27 mouse cellular contexts compared by ENCODE assay signal in the genomic region with DNA sequence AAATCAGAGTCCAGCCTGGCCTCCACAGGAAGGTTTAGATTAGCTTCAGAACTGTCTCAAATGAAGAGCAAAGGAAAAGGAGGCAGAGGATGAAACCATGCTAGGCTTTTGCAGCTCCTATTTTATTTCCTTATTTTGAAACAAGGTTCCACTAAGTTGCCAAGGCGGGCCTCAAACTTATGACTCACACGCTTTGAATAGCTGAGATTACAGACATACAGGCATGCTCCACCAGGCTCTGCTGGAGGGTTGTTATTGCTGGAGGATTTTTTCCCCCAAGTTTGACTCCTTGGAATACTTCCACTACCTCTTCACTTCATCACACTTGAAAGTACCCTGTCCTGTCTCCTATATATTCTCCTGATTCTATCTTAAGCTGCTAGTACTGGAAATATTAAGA. TPM values are rescaled to one million over a fixed set of nuclear protein-coding genes. Genes with fewer than 3 reads are reported as not detected.
"Had no signal": no experiment of that assay in that cellular context is flagged by ENCODE, and none has a peak within 500 bp of the region (broad histone marks: within the 10 kb centered on the region; RNA-seq: fewer than 3 reads in every experiment).

No protein-coding gene starts in this region.

- ATAC-seq: hindbrain, embryonic 16.5 days; inflammation-experienced regulatory T-cells, adult 6 months; intestine, embryonic 15.5 days; intestine, postnatal 0 days had no signal

- H3K27me3 ChIP-seq: heart, embryonic 12.5 days; hindbrain, embryonic 12.5 days; intestine, embryonic 15.5 days; limb, embryonic 12.5 days; liver, embryonic 13.5 days; liver, embryonic 15.5 days had no signal

- H3K9ac ChIP-seq: heart, embryonic 12.5 days; hindbrain, embryonic 12.5 days; hindbrain, embryonic 14.5 days; intestine, embryonic 15.5 days; limb, embryonic 12.5 days; liver, embryonic 13.5 days; liver, embryonic 15.5 days had no signal

- DNase-seq: gastrocnemius, adult 2 months; gastrocnemius, postnatal 10 days; gastrocnemius, postnatal 25 days; heart, postnatal 10 days; heart, postnatal 4 days; kidney, adult 18-20 months; kidney, adult 8-10 months; kidney, postnatal 10 days; kidney, postnatal 25 days; kidney, postnatal 4 days; liver; liver, embryonic 13.5 days had no signal

- H3K4me1 ChIP-seq: heart, embryonic 10.5 days; heart, embryonic 12.5 days; hindbrain, embryonic 10.5 days; hindbrain, embryonic 12.5 days; intestine, embryonic 15.5 days; limb, embryonic 10.5 days; limb, embryonic 12.5 days; liver, embryonic 13.5 days; liver, embryonic 15.5 days had no signal

- H3K4me3 ChIP-seq: gastrocnemius, adult 2 months; heart, embryonic 10.5 days; heart, embryonic 12.5 days; hindbrain, embryonic 10.5 days; hindbrain, embryonic 12.5 days; intestine, embryonic 15.5 days; layer of hippocampus, adult 2 months; left cerebral cortex, adult 2 months; limb, embryonic 10.5 days; limb, embryonic 12.5 days; liver, embryonic 13.5 days; liver, embryonic 15.5 days had no signal

- H3K36me3 ChIP-seq: heart, embryonic 10.5 days; heart, embryonic 12.5 days; hindbrain, embryonic 10.5 days; hindbrain, embryonic 12.5 days; intestine, embryonic 15.5 days; limb, embryonic 10.5 days; limb, embryonic 12.5 days; liver, embryonic 13.5 days; liver, embryonic 15.5 days had no signal

- H3K27ac ChIP-seq: gastrocnemius, adult 2 months; heart, embryonic 10.5 days; hindbrain, embryonic 10.5 days; hindbrain, embryonic 12.5 days; hindbrain, embryonic 14.5 days; intestine, embryonic 15.5 days; layer of hippocampus, adult 2 months; left cerebral cortex, adult 2 months; limb, embryonic 10.5 days; limb, embryonic 12.5 days; liver, embryonic 13.5 days; liver, embryonic 15.5 days had no signal

RNA-seq across cellular contexts. Expression of a gene that starts 59.8 kb away (rescaled TPM):
- total RNA-seq: granulocyte monocyte progenitor cell, adult 5-6 weeks had no signal
- polyA plus RNA-seq: inflammation-experienced regulatory T-cells, adult 6 months had no signal
